ENCODE assay signal across 8 mouse cellular contexts in genomic region chr16:52032376-52033330, GRCm38 (mm10). TPM values are rescaled to one million over a fixed set of nuclear protein-coding genes. Genes with fewer than 3 reads are reported as not detected.
DNase-seq lines count a peak whose midpoint lies in the region; ATAC-seq and TF ChIP-seq lines count a peak whose summit lies in the region.

No protein-coding gene starts in this region.

- TF ChIP-seq POLR2A in olfactory bulb, adult 2 months (IDR thresholded peaks at IDR 0.05; ENCODE audit: insufficient read depth, low read depth, low read length) = no peak

- H3K36me3 ChIP-seq in erythroblast, embryonic 14.5 days (ENCODE audit: control insufficient read depth) = peaks cover 11% of the 10 kb centered on the region
- peaks cover 39% of the 10 kb centered on the region for H3K36me3 ChIP-seq in limb, embryonic 10.5 days

- DNase-seq in thymus, postnatal 25 days = peak; percentile 8
- no peak for DNase-seq in thymus, postnatal 14 days
- no peak for DNase-seq in limb, embryonic 10.5 days (ENCODE audit: low spot score)
- DNase-seq in layer of hippocampus, adult 8-10 months (ENCODE audit: low spot score in 2 of 2) = no peak
- DNase-seq in right cerebral cortex, postnatal 25 days = no peak

- H3K9me3 ChIP-seq in erythroblast, embryonic 14.5 days (ENCODE audit: control insufficient read depth, low read length) = no peaks in the 10 kb centered on the region
- no peaks in the 10 kb centered on the region for H3K9me3 ChIP-seq in limb, embryonic 10.5 days (replicated peaks)

- peaks cover 26% of the 10 kb centered on the region for H3K4me1 ChIP-seq in erythroblast, embryonic 14.5 days (ENCODE audit: control insufficient read depth)
- H3K4me1 ChIP-seq in limb, embryonic 10.5 days = peaks cover 42% of the 10 kb centered on the region
- H3K4me1 ChIP-seq in olfactory bulb, adult 2 months (ENCODE audit: control insufficient read depth, insufficient read depth, low read length) = peaks cover 2% of the 10 kb centered on the region; the same call in 1 of the 2 replicates

- peak overlapping the region; percentile 94 for H3K4me3 ChIP-seq in erythroblast, embryonic 14.5 days (replicated peaks)
- H3K4me3 ChIP-seq in limb, embryonic 10.5 days = peak overlapping the region; percentile 97
- H3K4me3 ChIP-seq in olfactory bulb, adult 2 months (ENCODE audit: insufficient read depth, low read depth, low read length) = peak overlapping the region; percentile 94

- peak overlapping the region; percentile 99 for H3K27ac ChIP-seq in limb, embryonic 10.5 days
- no peak overlapping the region for H3K27ac ChIP-seq in olfactory bulb, adult 2 months (ENCODE audit: insufficient read depth, low read depth, low read length)

- no peaks in the 10 kb centered on the region for H3K27me3 ChIP-seq in erythroblast, embryonic 14.5 days (ENCODE audit: control insufficient read depth)
- no peaks in the 10 kb centered on the region for H3K27me3 ChIP-seq in limb, embryonic 10.5 days (ENCODE audit: low read depth, poor library complexity, severe bottlenecking)

- ATAC-seq in erythroblast, adult 5-6 weeks (replicated peaks; ENCODE audit: low FRiP score, poor library complexity, severe bottlenecking) = no peak

- TF ChIP-seq CTCF in olfactory bulb, adult 2 months (IDR thresholded peaks at IDR 0.05; ENCODE audit: insufficient read depth, low read depth, low read length) = no peak

- WGBS in limb, embryonic 10.5 days = 22% methylated on average over 29 of the region's 29 CpGs
- 20% methylated on average over 29 of the region's 29 CpGs for WGBS in olfactory bulb, adult 2 months

RNA-seq across cellular contexts. Expression of gene Cblb, which starts 1.6 kb away (rescaled TPM):
- polyA plus RNA-seq in erythroblast, embryonic 14.5 days (2012) = 0.09 and 0.10 TPM in 2 replicates
- 35.5 and 39.6 TPM in 2 replicates for total RNA-seq in erythroblast, adult 5-6 weeks (2015; ENCODE audit: low replicate concordance)
- total RNA-seq in erythroblast, adult 5-6 weeks (2017; ENCODE audit: low replicate concordance) = 21.8 and 21.9 TPM in 2 replicates
- polyA plus RNA-seq in limb, embryonic 10.5 days (2016; fragmentation: Nextera tagmentation; extraction: Ambion mirVana) = 31.6 and 34.6 TPM in 2 replicates
- not detected in 2 replicates for polyA plus RNA-seq in olfactory bulb, adult 2 months (2012; ENCODE audit: insufficient read depth, insufficient read length, low replicate concordance, missing spikeins)
- total RNA-seq in layer of hippocampus, adult 8-10 months (2022) = 10 to 100 TPM; 24.8 to 34.7 (median 32.1) TPM
